Mouse (Mus musculus) monocyte, adult 2 months (primary cell): ENCODE measurements around the gene Ergic1.

Experiments
- DNase-seq, 2 experiments: peaks; one replicate each; pipeline ENCODE4 v3.0.0; 2022; ENCODE audit warnings: low spot score in 2 of 2, low read depth in 1 of 2

The Ergic1 gene

DNA sequence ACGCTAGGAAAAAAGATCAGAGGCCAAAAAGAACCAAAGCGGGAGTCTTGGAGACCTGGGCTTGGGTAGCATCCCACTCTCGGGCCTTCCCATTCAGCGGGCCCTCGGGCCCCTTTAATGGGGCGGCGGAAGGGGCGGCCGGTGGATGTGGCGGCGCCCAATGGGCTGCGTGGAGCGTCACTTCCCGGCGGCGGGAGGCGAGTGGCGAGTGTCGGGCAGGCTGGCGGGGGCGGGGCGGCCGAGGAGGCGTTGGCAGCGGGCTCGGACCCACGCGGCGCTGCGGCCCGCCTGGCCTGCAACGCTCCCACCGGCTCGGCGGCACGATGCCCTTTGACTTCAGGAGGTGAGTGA is at the start of gene Ergic1:
Ergic1 (plus strand) TSS at position 200 of the 351 bp plus-strand sequence.
- peak; percentile 50 to 77 for DNase-seq

DNA sequence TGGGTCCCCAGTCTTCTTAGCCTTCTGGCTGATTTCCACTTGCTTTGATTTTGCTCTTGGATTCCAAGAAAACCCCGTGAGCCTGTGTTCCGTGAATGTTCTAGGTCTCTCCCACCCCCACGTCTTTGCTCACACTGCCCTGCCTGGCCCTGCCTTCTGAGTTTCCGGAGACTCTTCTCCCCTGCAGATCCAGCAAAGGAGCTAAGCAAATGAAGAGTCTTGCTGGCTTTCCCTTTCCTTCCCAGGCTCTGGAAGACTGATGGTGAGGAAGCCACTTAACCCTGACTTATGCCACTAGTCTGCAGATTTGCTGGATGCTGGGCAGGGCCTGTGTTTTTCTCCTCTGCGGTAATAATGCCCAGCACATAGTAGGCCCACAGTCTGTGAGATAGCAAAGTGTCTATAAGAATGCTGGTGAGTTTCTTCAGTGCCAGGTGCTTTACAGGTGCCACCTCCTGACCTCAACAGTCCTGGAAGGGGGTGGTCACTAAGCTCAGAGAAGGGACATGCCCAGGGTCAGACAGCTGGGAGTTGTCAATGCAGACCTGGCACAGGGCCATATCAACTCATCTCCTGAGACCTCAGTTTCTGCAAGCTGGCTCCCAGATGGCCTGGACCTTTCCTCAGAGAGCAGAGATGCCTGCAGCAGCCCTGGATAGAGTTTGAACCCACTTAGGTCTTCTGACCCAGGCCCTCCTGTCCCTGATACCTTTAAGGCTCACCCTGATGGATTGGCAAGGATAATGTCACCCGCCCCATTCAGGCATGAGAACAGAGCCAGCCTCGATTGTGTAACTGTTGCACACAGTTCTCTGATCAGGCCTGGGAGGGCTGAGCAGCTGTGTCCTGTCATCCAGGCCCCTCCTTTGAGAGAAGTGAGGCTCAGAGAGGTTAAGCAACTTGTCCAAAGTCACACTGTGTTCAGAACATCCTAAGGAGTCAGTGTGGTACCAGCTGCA is 49.2 kb upstream of the Ergic1 start:
- DNase-seq, result peak in 1 of 2 experiments; percentile 62

DNA sequence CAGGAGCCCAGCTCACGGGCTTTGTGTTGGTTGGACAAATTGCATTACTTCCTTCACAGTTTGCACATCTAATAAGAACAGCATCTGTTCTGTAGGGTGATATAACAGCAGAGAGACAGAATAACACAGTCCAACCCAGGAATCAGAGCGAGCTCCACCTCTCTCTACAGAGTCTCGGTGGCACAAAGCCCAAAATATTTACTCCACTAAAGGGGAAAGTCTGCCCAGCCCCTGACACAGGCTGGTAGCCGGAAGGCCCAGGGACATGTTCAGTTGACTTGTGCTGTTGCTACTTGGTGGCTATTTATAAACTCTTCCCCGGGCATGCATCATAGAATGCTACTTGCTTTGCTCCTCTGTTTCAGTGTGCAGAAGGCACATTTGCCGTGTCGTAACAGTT is 48.3 kb upstream of the Ergic1 start:
- DNase-seq, result no peak

DNA sequence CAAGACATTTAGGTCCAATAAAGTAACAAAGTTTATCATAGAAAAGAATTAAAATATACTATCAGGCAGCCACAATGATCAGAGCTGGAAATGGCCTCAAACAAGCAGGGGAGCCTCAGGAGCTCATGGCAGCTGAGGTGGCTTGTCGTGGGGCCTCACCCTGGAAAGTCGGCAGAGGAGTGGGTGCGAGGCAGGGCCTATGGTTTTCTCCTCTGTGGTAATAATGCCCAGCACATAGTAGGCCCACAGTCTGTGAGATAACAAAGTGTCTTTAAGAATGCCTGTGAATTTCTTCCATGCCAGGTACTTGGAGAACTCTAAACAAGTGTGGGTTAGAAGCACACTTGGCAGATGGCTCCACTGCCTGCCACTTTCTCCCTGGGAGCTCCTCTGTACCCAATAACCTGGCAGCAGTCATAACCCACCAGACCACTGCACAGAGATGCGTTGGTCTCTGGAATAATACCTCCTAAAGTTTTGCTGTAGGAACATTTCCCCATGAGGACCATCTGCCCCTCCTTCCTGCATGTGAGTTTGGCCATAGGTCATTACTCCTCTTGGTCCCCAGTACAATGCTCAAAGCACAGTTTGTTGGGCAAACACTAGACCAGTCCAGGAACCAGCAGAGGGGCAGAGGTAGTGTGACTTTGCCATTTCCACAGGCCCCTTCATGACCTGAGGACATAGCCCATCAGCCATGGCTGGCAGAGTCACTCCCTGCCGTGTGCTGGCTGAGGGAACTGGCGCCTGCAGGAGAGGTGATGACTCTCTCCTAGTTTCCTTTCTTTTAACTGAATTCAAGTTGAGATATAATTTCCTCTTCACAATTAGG is 47.6 kb upstream of the Ergic1 start:
- no peak for DNase-seq

DNA sequence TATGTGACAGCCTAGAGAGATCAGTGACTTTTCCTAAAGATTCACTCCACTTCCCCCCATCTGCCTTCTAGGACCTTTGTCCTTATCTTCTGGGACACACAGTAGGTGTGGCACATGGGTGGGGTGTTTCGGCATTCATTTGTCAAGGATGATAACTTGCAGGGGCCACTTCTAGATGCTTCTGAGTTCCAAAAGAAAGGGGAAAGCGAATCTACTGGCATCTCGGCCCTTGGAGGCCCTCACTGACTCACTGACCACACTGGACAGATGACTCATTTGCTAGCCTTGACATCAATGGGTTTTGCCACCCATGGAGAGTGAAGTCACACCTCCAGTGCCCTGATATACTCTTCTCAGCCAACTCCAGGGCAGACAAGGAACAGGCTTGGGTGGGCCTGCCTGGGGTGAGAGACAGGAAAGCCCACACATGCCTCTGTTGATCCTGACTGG is 46.7 kb upstream of the Ergic1 start:
- no peak for DNase-seq

DNA sequence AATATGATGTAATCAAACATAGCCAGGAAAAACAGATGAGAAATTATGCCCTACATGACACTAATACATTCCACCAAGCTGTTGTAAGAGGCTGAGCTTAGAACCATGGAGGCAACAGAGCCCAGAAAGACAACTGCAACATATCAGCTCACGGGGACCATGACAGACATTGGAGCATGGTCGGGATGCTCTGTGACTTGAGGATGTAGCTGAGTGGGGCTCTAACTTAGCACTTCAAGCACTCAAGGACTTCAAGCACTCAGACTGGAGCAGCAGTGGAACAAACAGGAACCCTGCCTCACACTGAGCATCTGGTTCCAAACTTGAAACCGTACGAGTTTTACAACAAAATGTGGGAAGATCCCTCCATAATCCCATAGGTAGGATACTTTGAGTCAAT is 45.6 kb upstream of the Ergic1 start:
- no peak for DNase-seq

DNA sequence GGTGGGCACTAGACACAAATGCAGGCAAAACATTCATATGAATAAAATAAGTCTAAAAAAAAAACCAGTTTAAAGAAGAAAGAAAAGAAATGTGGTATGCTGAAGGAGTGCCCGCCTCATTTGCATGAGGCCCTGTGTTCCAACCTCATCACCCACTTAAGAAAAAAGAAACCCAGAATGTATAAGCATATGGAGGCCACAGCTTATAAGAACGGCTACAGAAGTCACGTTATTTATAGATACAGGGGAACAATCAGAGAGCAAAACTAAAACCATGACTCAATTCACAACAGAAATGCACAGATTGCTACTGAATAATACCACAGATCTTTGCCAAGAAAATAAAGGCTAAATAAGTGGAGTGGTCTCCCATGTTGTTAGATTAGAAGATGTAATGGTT is 43.0 kb upstream of the Ergic1 start:
- DNase-seq, result no peak

DNA sequence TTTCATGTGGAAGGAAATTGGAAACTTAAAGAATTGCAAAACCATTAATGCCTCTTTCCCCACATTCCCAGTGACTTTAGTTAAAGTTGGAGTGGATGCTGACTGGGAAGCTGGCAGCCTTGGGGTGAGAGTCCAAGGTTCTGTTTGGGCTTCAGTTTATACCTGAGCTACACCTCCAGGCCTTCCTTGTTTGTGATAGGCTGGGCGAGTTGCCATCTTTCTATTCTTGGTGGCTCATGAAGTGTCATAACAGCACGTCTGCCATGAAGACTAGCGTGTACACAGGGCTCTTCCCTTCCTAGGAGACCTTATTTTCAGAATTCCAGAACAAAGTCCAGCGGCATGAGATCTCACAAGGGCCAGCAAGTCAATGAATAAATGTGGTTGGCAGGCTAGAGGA is 38.6 kb upstream of the Ergic1 start:
- DNase-seq, result no peak

DNA sequence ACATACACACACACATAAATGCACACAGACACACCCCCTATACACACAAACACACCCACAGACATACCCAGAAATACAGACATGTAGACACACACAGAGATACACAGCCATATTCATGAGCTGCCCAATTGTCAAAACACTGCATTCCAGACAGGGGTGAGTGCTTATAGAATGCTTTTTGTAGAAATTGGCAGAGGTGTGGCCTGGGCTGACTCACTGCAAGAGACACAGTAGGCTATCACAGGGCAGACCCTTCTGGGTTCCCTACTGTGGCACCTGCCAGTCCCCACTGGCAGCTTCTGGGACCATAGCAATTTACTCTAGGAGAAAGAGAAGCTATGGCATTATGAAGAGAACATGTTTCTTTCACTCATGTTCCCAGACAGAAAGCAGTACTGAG is 37.0 kb upstream of the Ergic1 start:
- DNase-seq, result no peak

DNA sequence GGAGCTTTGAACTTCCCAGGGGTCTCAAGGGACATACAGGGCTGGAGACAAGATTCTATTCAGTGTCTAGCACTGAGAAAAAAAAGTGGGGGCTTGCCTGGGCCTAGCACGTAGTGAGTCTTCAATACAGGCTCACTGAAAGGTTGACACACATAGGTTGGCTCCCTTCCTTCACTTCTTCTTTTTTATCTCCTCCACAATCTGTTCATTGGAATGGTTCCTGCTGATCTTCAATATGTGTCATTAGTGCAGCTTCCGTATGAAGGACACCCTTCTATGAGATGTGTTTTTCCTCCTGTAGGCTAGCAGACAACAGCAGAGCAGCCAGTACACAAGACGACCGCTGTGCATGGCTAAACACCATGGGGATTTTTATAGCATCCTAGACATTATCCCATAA is 36.5 kb upstream of the Ergic1 start:
- DNase-seq, result no peak

DNA sequence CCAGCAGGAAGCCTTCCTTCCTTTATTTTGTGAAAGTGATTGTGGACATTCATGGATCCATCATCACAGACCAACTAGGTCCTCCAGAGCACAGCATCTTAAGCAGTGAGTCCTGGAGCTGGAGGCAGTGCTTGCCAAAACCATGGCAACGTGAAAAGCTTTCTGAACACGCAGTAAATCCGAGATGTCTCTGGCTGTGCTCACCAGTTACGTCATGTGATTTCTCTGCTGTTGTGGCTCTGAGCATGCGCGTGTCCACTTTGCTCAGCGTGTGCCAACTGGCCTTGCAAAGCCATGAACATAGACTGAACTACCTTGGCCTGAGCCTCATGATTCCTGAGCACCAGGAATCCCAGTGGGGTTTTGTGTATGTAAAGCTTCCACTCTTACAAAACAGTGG is 36.0 kb upstream of the Ergic1 start:
- no peak for DNase-seq

DNA sequence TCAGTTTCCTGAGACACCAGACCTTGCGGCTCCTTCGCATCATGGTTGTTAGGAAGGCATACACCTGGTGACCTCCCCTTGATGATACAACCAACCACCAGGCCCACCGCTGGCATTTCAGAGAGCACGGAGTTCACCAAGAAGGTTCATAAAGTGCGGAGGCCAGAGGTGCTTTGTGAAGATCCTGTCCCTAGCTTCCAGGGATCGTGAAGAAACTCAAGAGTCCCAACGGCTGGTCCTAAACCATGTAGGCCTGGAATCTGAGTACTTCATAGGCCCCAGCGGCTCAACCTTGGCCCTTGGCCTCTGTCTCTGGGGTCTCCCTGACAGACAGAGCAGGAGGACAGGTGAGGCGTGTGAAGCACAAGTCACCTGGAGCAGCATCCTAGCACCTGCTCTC is 34.0 kb upstream of the Ergic1 start:
- no peak for DNase-seq

DNA sequence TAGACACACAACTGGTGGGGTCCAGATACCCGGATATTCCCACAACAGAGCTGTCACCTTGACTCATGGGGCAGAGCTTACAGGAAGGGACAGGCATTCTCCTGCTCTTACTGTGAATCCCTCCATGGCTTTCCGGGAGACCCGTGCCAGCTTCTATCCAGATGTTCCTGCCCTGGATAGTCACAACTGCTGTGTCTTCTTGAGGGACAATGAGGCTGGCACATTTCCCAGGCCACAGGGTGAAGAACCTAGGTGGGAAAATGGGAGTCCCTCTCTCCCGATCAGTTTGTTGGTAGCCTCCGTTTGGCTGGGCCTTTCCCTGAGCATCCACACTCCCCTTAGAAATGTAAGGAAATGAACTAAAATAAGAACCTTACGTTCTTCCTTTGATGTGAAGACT is 32.5 kb upstream of the Ergic1 start:
- no peak for DNase-seq

DNA sequence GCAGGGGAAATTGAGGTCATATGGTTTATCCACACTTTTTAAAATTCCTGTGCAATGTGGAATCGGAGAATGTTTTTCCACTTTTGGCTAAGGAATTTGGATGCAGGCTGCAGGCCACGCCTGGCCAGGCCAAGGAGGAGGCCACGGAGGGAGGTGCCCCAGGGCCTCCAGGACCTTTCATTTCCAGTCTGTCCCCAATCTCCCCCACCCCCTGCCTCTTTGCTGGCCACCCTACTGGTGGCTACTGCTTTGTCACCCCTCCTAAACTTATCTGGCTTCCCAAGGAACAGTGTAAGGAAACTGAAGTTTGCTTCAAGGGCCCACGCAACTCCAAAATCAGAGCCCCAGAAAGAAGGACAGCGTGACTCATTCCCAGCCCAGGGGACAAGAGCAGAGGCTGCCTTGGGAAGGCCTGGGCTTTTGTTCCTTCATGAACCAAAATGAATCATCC is 31.5 kb upstream of the Ergic1 start:
- DNase-seq, result no peak

DNA sequence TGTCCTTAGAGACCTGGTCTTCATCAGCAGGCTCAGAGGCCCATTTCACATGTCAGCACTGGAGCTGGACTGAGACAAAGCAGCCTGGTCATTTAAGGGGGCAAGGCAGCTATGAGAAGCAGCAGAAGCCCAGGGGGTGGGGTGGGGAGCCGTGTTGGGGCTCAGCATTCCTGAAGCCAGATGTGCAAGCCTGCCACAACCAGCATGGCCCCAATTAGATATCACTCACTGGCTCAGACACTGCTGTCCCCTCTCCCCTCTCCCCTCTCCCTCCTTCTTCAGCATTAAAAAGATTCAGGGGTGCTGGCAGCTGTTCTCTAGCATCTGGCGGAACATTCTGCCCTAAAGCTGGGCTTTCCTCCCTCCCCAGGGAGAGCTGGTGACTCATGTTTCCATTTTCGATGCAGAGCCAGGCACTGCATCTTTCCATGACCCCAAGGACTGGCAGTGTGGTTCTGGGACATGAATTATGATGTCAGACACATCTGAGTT is 30.7 kb upstream of the Ergic1 start:
- DNase-seq, result no peak

DNA sequence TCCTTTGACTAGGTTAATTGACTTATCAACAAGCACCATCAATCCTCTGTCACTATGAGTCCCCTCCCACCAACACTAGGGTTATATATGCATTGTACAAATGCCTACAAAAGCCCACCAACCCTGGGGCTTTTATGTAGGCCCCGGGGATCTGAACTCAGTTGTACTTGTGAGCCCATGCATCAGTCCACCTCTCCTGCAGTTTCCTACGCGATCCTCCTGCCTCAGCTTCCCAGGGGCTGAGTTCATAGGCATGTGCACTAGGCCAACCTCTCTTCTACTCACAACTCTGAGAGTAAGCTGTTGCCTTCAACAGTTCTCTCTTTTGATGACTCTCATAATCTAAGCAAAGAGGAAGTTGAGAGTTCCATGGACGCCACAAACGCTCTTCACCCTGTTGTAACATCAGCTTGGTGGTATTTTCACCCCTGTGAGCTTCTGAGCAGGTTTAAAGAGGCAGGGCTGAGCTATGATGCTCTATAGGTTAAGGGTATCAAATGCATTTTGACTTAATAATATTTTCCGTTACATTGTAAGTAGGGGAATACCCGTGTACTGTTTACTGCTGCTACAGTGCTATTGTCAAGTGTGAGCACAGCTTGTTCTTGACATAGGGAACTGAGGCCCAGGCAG is 29.8 kb upstream of the Ergic1 start:
- DNase-seq, result no peak

DNA sequence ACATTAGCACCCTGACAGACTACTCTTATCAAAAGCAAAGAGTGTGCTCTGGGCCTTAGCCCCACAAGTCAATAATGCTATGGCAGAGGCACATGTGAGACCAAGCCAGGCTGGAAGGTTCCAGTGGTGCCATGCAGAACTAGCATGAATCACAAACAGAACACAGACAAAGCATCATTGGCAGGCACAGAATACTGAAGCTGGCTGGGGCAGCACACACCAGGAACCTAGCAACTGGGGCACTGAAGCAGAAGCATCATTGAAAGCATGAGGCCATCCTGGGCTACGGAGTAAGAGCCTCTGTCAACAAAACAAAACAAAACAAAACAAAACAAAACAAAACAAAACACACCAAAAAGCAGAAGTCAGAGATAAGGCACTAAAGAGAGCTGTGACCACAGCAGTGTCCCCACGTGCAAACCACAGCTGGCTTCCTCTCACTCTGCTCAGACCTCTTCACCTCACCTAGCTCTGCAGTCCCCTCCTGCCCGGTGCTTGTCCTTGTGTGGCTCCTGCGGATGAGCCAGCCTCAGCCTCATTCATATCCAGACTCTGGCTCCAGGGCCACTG is 28.7 kb upstream of the Ergic1 start:
- peak; percentile 43 to 70 for DNase-seq

DNA sequence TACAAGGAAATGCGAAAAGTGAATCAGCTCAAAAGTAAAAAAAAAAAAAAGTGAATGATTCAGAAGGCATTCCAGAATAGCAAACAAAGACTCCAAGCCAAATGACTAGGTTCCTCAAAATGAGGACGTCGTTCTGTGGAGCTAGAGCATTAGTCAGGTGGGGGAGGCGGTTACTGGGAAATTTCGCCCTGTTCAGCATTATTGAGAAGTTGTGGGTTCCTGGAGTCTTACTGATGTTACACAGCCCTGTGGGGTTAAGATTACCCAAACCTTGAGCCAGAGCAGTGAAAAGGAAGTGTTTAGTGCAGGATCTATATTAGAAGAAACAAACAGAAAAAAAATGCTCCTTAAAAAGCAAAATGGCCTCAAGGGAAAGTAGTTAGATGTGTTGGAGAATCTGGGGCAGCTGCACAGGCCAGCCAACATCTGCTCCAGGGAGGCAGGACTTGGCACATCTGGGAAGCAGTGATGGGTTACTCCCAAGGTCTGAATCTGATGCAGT is 27.4 kb upstream of the Ergic1 start:
- peak; percentile 74 to 80 for DNase-seq

DNA sequence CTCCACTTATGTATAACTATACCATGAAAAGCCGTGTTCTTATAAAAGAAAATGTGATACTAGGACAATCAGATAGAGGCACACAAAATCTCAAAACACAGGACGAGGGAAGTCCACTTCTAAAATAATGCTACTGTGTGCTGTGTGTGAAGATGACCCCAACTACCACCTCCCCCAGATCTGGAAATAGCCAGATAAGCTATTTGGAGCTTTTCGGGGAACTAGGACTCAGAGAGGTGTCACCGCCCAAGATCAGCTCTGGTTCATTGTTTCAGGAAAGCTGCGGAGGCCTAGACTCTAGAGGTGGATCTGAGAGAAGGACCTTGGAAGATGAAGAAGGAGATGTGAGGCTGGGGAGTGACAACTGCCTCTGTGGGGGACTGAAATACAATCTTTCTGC is 26.6 kb upstream of the Ergic1 start:
- DNase-seq, result no peak

DNA sequence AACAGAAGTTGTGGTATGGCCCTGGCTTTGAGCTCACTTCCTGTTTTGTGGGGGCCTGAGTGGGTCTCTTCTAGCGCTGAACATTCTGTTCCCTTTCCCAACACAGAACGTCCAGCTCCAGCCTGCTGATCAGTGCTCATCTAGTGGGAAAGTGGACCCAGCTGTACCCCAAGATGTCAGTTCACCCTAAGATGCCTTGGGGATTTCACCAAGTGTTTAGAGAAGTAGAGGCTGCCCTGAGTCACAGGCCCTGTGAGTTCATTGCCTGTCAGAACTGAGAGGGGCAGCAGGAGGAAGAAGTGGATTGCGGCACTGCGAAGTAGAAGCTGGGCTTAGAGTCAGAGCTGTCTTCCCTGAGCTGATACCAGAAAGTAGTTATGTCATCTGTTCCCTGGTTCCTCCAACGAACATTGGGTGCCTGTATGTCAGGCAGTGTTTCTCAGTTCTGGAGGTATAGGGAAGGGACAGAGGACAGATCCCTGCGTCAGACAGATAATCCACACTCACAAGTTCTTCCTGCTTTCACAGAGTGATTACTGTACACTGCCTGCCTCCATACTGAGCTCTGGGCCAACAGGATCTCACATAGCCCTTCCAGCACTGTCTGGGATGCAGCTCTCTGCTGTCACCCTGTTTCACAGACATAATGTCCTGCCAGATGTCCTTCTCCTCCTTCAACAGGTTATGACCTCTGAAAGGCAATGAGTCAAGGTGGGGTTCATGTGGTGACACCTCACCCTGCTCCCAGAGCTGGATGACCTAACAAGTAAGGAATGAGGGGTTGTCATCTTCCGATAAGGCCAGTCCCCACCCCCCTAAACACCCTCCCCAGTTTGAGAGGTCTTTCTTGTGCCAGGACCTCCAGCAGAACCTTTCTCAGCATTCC is 25.8 kb upstream of the Ergic1 start:
- DNase-seq, result peak; percentile 82 to 83
